Mouse (Mus musculus) gastrocnemius, postnatal 36 days (tissue): ENCODE measurements around the gene Igsf9. TPM values are rescaled to one million over a fixed set of nuclear protein-coding genes. Genes with fewer than 3 reads are reported as not detected.

ENCODE experiments used
- DNase-seq, 2 experiments: peaks; one replicate each; pipeline ENCODE4 v3.0.0; 2022
- intact Hi-C: fragments of 180-260 bp; cut with DNase I; formaldehyde crosslinking; loops from one replicate; pipeline ENCODE4 v1.15.1; 2025
- total RNA-seq, 2 experiments: library from RNA; stranded (reverse); gene quantifications; 2 replicates each; pipeline ENCODE4 v1.2.3; 2021

Igsf9 gene
- total RNA-seq, 2 experiments from 2014 or later = 0.36 to 0.59 TPM

DNA sequence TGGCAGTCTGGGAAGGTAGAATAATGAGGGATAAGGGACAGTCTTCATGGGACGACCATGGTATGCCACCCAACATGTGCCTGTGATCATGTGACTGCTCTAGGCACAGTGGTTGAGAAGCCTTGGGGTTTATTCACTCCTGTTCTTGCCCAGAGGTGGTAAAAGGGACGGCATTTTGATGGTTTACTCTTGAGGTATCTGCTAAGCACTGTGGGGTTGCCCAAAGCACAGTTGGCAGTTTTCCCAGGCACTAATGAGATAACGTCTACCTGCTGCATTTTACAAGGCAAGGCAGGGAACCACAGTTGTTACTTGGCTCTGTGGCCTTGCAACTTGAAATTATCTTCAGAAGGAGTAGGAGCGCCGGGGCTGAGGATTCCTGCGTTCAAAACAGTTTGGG lies 58.2 kb downstream of the Igsf9 start:
- DNase-seq = no peak
- intact Hi-C loops = no loop called here

DNA sequence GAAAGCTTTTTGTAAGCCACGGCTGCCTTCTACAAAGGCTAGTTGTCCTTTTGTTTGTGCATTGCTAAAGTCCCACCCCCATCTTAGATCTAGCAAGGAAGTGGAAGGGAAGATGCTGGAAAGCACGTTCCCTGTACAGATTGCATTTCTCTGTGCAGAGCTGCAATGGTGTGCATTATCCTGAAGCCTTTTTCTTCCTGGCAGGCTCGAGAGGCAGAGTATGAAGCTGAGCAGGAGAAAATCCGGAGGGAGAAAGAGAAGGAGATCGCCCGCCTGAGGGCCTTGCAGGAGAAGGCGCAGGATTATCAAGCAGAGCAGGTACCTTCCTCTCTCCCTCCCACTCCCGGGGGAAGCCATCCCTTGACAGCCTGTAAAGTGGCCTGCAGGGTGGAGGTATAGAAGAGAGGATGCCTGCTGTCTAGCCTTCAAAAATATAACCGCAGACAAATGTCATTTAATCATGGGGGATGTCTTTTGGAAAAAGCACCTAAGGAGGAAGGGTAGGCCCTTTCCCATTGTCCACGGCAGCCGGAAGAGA lies 58.8 kb downstream of the Igsf9 start:
- intact Hi-C loops = no loop called here
- no peak for DNase-seq

DNA sequence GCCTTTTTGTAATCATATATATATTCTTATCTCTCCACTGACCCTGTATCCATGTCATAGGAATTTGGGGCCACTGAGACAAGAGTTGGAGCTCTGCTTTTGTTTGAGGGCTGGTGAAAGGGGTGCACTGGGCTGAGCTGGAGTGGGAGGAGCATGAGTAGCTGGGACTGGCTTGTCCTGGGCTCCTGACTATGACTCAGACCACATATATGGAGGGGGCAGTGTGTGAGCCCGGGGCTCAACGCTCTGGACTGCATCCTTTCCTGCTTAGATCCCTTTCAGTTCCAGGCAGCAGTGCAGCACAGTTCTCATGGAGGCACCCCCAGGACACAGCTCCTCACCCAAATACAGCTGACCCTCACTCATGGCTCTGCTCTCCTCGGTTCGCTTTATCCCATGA lies 64.5 kb downstream of the Igsf9 start:
- intact Hi-C loops = no loop called here

More for the DNA sequence above, 64.5 kb downstream of the Igsf9 start:
- no peak for DNase-seq

Other genes with a start within 250 kb of the Igsf9 start
- under 1 TPM; 0.51 to 0.72 TPM for gene Atp1a4, start 223.4 kb upstream of the Igsf9 start, total RNA-seq
- gene Igsf8, start 220.1 kb upstream of the Igsf9 start, total RNA-seq = 1 to 10 TPM; 8.4 to 9.8 TPM
- gene Atp1a2, start 183.7 kb upstream of the Igsf9 start, total RNA-seq = 1,000 to 10,000 TPM in 1 of 2 experiments, 100 to 1,000 TPM in 1; 930 to 1,020 TPM
- not detected for gene Kcnj9, start 152.5 kb upstream of the Igsf9 start, total RNA-seq
- not detected for gene Kcnj10, start 140.6 kb upstream of the Igsf9 start, total RNA-seq
- gene Pigm, start 105.2 kb upstream of the Igsf9 start, total RNA-seq = 1 to 10 TPM; 3.3 to 4.0 TPM
- gene Slamf9, start 6.4 kb upstream of the Igsf9 start, total RNA-seq = under 1 TPM; 0.20 to 0.33 TPM
- gene Tagln2, start 18.3 kb downstream of the Igsf9 start, total RNA-seq = 10 to 100 TPM; 20.4 to 23.5 TPM
- under 1 TPM in 1 of 2 experiments, not detected in 1; 0.33 TPM for gene Cfap45, start 39.0 kb downstream of the Igsf9 start, total RNA-seq
- not detected for gene Vsig8, start 74.2 kb downstream of the Igsf9 start, total RNA-seq
- not detected for gene Slamf8, start 108.8 kb downstream of the Igsf9 start, total RNA-seq
- gene Fcrl6, start 120.8 kb downstream of the Igsf9 start, total RNA-seq = not detected
- gene Dusp23, start 151.2 kb downstream of the Igsf9 start, total RNA-seq = 10 to 100 TPM; 30.8 to 31.8 TPM
- under 1 TPM in 1 of 2 experiments, not detected in 1; 0.15 TPM for gene Crp, start 216.3 kb downstream of the Igsf9 start, total RNA-seq